Mouse (Mus musculus): Measurements from ENCODE around the gene Eef1akmt2. TPM values are rescaled to one million over a fixed set of nuclear protein-coding genes. Genes with fewer than 3 reads are reported as not detected.

Gene Eef1akmt2
- total RNA-seq, 2 experiments from 2014 or later, result 31.6 to 36.7 TPM

DNA sequence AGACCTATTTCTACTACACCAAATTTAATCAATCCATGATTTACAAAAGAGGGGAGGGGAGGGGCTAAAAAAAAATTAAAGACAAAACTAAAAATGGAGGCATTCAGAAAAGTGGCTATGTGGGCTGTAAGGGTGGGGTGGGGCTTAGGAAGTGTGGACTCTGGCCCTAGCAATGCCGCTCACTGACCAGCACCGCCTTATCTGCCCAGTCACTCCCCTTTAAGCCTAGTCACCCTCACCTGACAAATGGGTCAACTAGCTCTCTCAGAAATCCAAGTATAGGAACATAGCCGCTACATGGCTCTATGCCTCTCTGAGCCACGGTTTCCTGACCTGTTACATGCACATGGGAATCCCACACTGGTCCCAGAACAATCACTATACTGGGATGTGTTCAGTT lies 65.5 kb downstream of the Eef1akmt2 start:
- DNase-seq, result no peak

DNA sequence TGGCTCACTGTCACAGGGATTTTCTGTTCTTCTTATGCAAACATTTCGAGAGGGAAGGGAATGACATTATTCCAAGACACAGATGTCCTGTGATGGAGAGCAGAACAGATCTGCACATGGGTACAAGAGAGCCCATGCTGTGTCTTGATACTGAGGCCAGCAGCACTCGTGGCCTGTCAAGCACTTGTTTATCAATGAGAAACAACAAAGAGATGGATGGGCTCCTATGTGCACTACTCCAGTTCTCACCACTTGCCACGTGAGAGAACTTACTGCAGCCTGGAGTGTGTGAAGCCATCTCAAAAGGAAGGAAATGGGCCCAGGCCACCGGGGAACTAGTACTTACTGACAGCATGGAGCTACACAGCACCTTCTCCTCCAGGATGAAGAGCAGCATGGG lies 66.0 kb downstream of the Eef1akmt2 start:
- no peak for DNase-seq

DNA sequence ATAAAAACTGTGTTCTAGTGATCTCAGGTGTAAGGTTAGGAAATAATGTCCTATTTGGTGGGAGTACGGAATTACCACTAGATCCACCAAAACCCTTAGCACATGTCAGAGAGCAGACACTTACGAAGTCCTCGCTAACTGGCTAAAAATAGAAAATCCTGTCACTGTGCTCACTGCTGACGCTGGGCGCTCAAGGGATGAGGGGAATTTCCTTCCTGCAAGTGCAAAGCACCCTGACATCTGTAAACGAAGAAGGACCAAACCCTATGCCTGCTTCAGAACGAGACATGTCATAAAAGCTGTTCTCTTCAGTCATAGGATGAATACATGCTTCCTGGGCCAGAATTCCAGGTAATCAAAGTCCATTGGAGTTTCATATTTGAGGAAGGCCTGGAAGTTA lies 66.5 kb downstream of the Eef1akmt2 start:
- no peak for DNase-seq

DNA sequence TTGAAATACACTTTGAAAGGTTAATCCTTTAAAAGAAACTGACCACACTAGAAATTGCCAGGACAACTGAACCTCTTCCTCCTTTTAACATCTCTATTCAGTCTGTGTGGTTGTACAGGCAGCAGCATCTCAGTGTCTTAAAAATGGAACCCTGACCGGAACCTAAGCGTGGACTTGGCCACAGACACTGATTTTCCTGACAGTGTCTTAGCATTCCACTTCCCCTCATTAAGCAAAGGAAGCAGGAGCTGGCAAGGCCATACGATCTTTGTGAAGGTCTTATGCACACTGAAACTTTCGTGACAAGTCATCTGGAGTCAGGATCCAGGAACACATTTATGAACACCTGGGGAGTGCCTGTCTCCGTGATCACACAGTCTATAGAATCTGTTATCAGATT lies 68.4 kb downstream of the Eef1akmt2 start:
- DNase-seq, result no peak

DNA sequence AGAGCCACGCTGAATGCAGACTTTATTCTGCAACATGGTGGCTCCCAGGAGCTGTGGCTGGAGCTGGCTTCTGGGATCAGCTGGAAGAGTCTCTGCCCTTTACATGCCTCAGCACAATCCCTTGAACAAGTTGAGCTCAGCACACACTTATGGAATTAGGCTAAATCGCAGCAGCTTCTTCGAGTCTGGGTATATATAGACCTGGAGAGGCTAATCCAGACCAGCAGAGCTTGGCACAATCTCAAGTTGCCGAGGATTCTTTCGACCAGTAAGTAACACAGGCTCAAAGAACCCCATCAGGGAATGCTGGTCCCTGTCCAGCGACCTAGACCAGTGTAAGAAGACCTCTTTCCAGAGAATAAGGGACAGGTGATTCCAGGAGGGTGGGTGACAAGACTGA lies 70.6 kb downstream of the Eef1akmt2 start:
- no peak for DNase-seq

DNA sequence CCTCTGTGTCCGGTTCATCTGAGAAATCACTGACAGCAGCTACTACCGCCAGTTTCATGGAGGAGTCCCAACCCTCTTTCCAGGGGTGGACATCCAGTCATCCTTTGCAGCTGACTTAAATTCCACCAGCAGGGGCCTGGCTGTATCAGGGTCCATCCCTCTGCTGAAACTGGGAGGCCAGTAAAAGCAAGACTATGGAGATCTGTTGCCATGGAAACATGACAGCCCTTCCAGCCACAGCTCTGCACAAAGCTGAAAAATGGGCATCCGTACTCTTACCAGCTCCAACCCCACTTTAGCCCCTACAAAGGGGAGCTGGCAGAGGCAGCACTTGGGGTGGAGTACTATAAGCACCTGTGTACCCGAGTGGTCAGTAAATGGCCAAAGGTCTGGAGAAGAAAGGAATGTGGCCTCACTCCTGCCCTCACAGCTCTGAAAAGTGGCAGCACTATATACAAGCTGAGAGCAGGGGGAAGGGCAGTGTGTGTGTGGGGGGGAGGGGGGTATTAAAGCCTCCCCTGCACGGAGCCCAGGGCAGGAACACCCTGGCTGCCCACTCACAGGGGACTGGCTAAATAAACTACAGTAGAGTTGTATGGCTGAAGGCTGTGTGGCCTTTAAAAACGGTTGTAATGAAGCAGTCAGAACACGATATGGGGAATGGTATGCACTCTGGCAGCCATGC lies 71.2 kb downstream of the Eef1akmt2 start:
- no peak for DNase-seq

DNA sequence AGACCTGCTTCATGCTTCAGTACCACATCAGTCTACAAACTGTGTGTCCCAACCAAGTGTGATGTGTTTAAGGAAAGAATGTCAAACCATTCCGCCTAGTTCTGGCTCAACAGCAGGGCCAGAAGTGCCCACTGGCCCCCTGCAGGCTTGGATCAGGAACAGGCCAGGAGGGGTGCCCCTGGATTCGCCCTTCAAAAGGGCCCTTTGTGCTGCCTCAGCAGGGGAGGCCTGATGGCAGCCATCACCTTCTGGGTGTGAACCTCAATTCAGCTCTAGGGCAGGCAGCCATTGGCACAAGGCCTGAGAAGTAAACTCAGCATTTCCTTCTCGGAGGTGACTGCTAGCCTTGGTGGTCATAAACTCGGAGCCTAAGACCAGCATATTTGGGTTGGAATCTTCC lies 71.9 kb downstream of the Eef1akmt2 start:
- DNase-seq, result no peak

DNA sequence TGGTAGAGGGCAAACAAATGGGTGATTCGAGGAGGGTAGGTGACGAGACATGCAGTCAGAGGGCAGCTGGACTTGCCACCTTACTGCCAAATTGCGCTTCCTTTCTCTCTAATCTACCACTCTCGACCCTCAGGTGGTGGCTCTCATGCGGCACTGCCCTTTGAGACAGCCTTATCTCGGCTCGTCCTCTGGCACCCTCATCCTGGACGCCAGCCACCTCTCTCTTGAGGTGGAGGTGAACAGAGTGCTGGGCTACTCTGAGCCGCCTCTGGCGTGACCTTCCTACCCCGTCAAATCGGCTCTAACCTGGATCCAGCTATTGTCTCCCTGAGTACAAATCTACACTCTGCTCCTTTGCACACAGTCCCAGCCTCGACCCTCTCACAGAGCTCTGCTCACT lies 73.8 kb downstream of the Eef1akmt2 start:
- no peak for DNase-seq

DNA sequence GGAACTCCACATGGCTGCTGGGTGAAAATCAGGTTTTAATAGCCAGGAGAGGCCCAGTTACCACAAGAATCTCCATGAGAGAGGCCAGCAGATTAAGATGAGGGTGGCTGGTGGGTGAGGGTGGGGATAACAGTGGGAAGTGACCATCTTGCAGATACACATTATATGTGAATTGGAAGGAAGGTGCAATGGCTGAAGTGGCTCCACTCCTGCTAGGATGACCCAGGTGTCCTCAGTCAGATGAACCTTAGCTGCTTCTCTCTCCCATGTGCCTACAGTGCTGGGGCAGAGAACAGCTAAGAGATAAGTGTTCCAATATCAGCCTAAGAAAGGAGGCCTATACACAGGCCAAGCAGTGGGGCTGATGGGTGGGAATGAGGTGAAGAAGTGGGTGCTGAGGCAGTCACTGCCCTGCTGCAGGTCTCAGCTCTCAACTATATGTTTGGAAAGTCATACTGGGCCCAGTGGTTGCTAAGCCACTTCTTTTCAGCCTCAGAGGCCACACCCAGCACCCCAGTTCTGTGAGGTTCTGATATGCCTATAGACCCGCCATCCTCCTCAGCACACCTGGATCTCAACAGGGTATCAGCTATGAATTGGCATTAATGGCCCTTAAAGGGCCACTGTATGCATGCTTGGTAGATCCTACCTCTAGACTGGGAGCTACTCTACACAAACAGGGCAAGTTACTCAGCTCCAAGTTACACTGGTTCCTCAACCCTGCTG lies 74.6 kb downstream of the Eef1akmt2 start:
- no peak for DNase-seq

Other genes starting within 250 kb of the Eef1akmt2 start
- 10 to 100 TPM; 25.5 to 26.0 TPM for gene Lhpp, start 242.0 kb downstream of the Eef1akmt2 start, total RNA-seq (2021)
- 10 to 100 TPM; 46.4 to 53.3 TPM for gene Fam53b, start 38.8 kb downstream of the Eef1akmt2 start, total RNA-seq (2021)
- gene Abraxas2, start 6.6 kb upstream of the Eef1akmt2 start, total RNA-seq (2021), result 10 to 100 TPM; 28.3 to 31.5 TPM
- 10 to 100 TPM; 39.3 to 46.1 TPM for gene Zranb1, start 78.5 kb upstream of the Eef1akmt2 start, total RNA-seq (2021)

Measured in layer of hippocampus, postnatal 36 days (tissue).